Mouse (Mus musculus): ENCODE results near the gene Plekha4. TPM values are rescaled to one million over a fixed set of nuclear protein-coding genes. Genes with fewer than 3 reads are reported as not detected.
A peak's percentile ranks its signal among the peaks of the same experiment; 100 is the strongest.
"Not testable (repeated sequence)": the region's sequence is repeated elsewhere in the genome, so short reads cannot be mapped to it uniquely, and the experiment has no call there.

The Plekha4 gene
- polyA plus RNA-seq, 1 experiment from 2014 or later = 0.51 TPM

DNA sequence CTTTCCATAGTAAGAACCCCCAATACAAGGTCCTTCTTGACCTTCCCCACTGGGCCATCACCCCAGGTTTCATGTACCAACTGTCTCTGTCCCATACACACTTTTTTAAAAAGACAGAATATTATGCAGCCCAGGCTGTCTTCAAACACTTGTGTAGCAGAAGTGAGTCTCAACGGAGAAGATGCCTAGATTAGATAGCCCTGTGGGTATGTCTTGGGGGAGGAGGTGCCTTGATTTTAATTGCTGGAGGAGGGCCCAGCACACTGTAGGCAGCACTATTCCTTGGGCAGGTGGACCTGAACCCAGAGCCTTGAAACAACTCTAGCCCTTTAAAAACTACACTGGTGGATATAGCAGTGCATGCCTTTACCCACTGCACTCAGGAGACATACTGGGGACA, 44.0 kb upstream of the Plekha4 start:
- Histone ChIP-seq H3K9me3 (ENCODE audit: low read length) (no peaks in the 10 kb centered on the region), H3K4me2 (ENCODE audit: low read depth, low read length) (no peak overlapping the region), H3K27ac (ENCODE audit: low read depth) (no peak overlapping the region), H3K27me3 (ENCODE audit: insufficient read depth, low read length) (no peaks in the 10 kb centered on the region), H3K4me3 (ENCODE audit: low read depth, low read length) (no peak overlapping the region), H3K36me3 (replicated peaks; ENCODE audit: insufficient read depth, low read length) (peaks cover 4% of the 10 kb centered on the region; the same call in 1 of the 2 replicates), H3K9ac (replicated peaks) (no peak overlapping the region), H3K4me1 (ENCODE audit: insufficient read depth) (peaks cover 10% of the 10 kb centered on the region; the same call in 1 of the 2 replicates)
- TF ChIP-seq EP300 (IDR thresholded peaks at IDR 0.05; ENCODE audit: low read depth) (no peak), CTCF (IDR thresholded peaks at IDR 0.05; ENCODE audit: low read depth) (no peak)
- ATAC-seq = no peak
- DNase-seq = no peak
- 70% methylated on average over 1 of the region's 1 CpGs for WGBS (ENCODE audit: insufficient replicate concordance)

DNA sequence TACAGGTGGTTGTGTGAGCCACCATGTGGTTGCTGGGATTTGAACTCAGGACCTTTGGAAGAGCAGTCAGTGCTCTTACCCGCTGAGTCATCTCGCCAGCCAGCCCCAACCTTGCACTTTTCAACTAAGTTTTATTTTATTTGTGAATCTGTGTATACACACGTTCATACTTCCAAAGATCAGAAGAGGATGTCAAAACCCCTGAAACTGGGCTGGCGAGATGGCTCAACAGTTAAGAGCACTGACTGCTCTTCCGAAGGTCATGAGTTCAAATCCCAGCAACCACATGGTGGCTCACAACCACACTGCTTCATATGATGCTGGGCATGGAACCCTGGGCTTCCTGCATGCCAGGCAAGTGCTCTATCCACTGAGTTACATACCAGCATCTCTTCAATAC, 41.1 kb upstream of the Plekha4 start:
- not testable (repeated sequence) for H3K27ac ChIP-seq (ENCODE audit: low read depth)
- WGBS (ENCODE audit: insufficient replicate concordance) = 83% methylated on average over 5 of the region's 5 CpGs

DNA sequence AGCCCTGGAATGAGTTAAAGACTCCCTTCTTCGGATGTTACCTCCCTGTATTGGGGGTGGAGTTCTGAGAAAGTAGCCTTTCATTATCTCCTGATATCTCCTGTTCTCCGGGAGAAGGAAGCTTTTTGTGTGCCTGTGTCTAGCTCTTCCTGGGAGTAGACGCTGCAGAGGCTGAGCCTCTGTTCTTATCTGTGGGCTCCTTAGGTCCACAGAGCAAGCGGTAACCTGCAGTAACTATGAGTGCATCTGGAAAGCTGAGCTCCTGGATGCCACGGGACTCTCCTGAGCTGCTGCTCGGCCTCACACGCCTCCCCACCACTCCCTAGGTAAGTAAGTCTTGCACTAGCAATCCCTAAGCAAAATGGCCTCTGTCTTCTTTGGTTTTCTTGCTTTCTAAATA, 40.0 kb upstream of the Plekha4 start:
- H3K36me3 ChIP-seq (replicated peaks; ENCODE audit: insufficient read depth, low read length) = peaks cover 4% of the 10 kb centered on the region; the same call in 1 of the 2 replicates
- H3K9ac ChIP-seq (replicated peaks) = no peak overlapping the region
- no peak overlapping the region for H3K27ac ChIP-seq (ENCODE audit: low read depth)
- TF ChIP-seq CTCF (IDR thresholded peaks at IDR 0.05; ENCODE audit: low read depth) = no peak
- TF ChIP-seq EP300 (IDR thresholded peaks at IDR 0.05; ENCODE audit: low read depth) = no peak
- no peaks in the 10 kb centered on the region for H3K27me3 ChIP-seq (ENCODE audit: insufficient read depth, low read length)
- 57% methylated on average over 7 of the region's 7 CpGs for WGBS (ENCODE audit: insufficient replicate concordance)
- H3K4me3 ChIP-seq (ENCODE audit: low read depth, low read length) = no peak overlapping the region
- no peak for DNase-seq
- no peak overlapping the region for H3K4me2 ChIP-seq (ENCODE audit: low read depth, low read length)
- H3K4me1 ChIP-seq (ENCODE audit: insufficient read depth) = peaks cover 39% of the 10 kb centered on the region
- ATAC-seq = no peak
- no peaks in the 10 kb centered on the region for H3K9me3 ChIP-seq (ENCODE audit: low read length)

More for the DNA sequence above, 41.1 kb upstream of the Plekha4 start:
- not testable (repeated sequence) for H3K9me3 ChIP-seq (ENCODE audit: low read length); H3K27me3 ChIP-seq (ENCODE audit: insufficient read depth, low read length); H3K4me3 ChIP-seq (ENCODE audit: low read depth, low read length); H3K9ac ChIP-seq (replicated peaks); H3K36me3 ChIP-seq (replicated peaks; ENCODE audit: insufficient read depth, low read length); DNase-seq; ATAC-seq; H3K4me2 ChIP-seq (ENCODE audit: low read depth, low read length)
- H3K4me1 ChIP-seq (ENCODE audit: insufficient read depth) = peaks cover 29% of the 10 kb centered on the region

- Histone ChIP-seq H3K9me3 (ENCODE audit: low read length) (no peaks in the 10 kb centered on the region), H3K4me3 (ENCODE audit: low read depth, low read length) (no peak within 1 kb of the TSS), H3K4me2 (ENCODE audit: low read depth, low read length) (peak within 1 kb of the TSS; percentile 82; the same call in 1 of the 2 replicates), H3K27me3 (ENCODE audit: insufficient read depth, low read length) (no peaks in the 10 kb centered on the region), H3K4me1 (ENCODE audit: insufficient read depth) (peaks cover 40% of the 10 kb centered on the region), H3K27ac (ENCODE audit: low read depth) (0 out of 2 replicates have a peak within 1 kb of the TSS, but pooled peaks have one; percentile 73), H3K36me3 (replicated peaks; ENCODE audit: insufficient read depth, low read length) (peaks cover 4% of the 10 kb centered on the region; the same call in 1 of the 2 replicates), H3K9ac (replicated peaks) (no peak within 1 kb of the TSS)
- TF ChIP-seq CTCF (IDR thresholded peaks at IDR 0.05; ENCODE audit: low read depth) = no peak
- TF ChIP-seq EP300 (IDR thresholded peaks at IDR 0.05; ENCODE audit: low read depth) = no peak
- WGBS (ENCODE audit: insufficient replicate concordance) = 73% methylated on average over 12 of the region's 12 CpGs
- ATAC-seq = no peak
- DNase-seq = no peak
Measured at GRCm38 (mm10) chr7:45486761-45487415, 39.2 kb upstream of the Plekha4 start, which contains the start of gene Gm45808. TSS of gene Gm45808 (minus strand) at chr7:45486811.

DNA sequence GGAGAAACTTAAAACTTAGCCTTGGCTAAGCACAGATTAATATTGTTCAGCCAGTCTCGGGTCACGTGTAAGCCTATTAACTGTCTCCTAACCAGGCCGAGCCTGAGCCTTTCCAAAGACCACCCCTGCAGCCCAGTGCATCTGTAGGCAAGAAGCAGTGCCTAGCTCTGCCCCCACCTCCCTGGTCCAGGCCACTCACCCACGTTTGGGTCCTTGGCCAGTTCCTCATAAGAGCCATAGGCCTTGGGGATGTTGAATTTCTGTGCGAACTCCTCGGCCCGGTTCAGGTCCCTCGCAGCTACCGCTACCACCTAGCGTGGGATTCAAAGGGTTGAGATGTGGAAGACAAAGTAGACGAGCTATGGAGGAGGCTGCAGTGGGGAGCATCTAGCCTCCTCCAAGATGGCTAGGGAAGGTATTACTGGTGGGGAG, 38.3 kb upstream of the Plekha4 start:
- TF ChIP-seq EP300 (IDR thresholded peaks at IDR 0.05; ENCODE audit: low read depth) (no peak), CTCF (IDR thresholded peaks at IDR 0.05; ENCODE audit: low read depth) (no peak)
- peak overlapping the region; percentile 60 for H3K4me3 ChIP-seq (ENCODE audit: low read depth, low read length)
- DNase-seq (no peak), ATAC-seq (no peak)
- peak overlapping the region; percentile 73 for H3K27ac ChIP-seq (ENCODE audit: low read depth)
- H3K27me3 ChIP-seq (ENCODE audit: insufficient read depth, low read length) = no peaks in the 10 kb centered on the region
- peak overlapping the region; percentile 74 for H3K9ac ChIP-seq (replicated peaks)
- peaks cover 42% of the 10 kb centered on the region for H3K4me1 ChIP-seq (ENCODE audit: insufficient read depth)
- H3K36me3 ChIP-seq (replicated peaks; ENCODE audit: insufficient read depth, low read length) = peaks cover 5% of the 10 kb centered on the region
- H3K4me2 ChIP-seq (ENCODE audit: low read depth, low read length) = peak overlapping the region; percentile 82
- H3K9me3 ChIP-seq (ENCODE audit: low read length) = no peaks in the 10 kb centered on the region
- WGBS (ENCODE audit: insufficient replicate concordance) = 53% methylated on average over 11 of the region's 11 CpGs

GRCm38 (mm10) chr7:45488293-45489204, 37.6 kb upstream of the Plekha4 start, which contains the start of gene Dhdh:
TSS of gene Dhdh (minus strand) at chr7:45488805.
- ATAC-seq = peak; percentile 50
- Histone ChIP-seq H3K4me1 (ENCODE audit: insufficient read depth) (peaks cover 42% of the 10 kb centered on the region), H3K36me3 (replicated peaks; ENCODE audit: insufficient read depth, low read length) (peaks cover 12% of the 10 kb centered on the region), H3K27ac (ENCODE audit: low read depth) (peak within 1 kb of the TSS; percentile 87), H3K9me3 (ENCODE audit: low read length) (no peaks in the 10 kb centered on the region), H3K4me3 (ENCODE audit: low read depth, low read length) (peak within 1 kb of the TSS; percentile 60), H3K4me2 (ENCODE audit: low read depth, low read length) (peak within 1 kb of the TSS; percentile 82), H3K27me3 (ENCODE audit: insufficient read depth, low read length) (no peaks in the 10 kb centered on the region), H3K9ac (replicated peaks) (peak within 1 kb of the TSS; percentile 74)
- peak; percentile 78 for DNase-seq
- no peak for TF ChIP-seq EP300 (IDR thresholded peaks at IDR 0.05; ENCODE audit: low read depth)
- TF ChIP-seq CTCF (IDR thresholded peaks at IDR 0.05; ENCODE audit: low read depth) = no peak
- 7% methylated on average over 38 of the region's 38 CpGs for WGBS (ENCODE audit: insufficient replicate concordance)

All from liver, postnatal 0 days (tissue).